Mouse (Mus musculus) C2C12 (cell line): ENCODE measurements around the gene Irf2bp2.

ENCODE experiments used
- CEBPB ChIP-seq: IDR thresholded peaks from one replicate; pipeline ENCODE4 v1.6.1; 2011; ENCODE audit warnings: low read depth, mild to moderate bottlenecking, control low read depth, moderate library complexity
- CTCF ChIP-seq: IDR thresholded peaks from one replicate; pipeline ENCODE4 v1.5.1; 2011; ENCODE audit not compliant: control insufficient read depth, insufficient read depth, insufficient read length
- FOSL1 ChIP-seq: IDR thresholded peaks from one replicate; pipeline ENCODE4 v1.8.0; 2011; ENCODE audit warnings: mild to moderate bottlenecking, low read length; ENCODE audit not compliant: poor library complexity, insufficient read depth, severe bottlenecking
- MAX ChIP-seq: IDR thresholded peaks from one replicate; pipeline ENCODE4 v1.6.1; 2011; ENCODE audit warnings: mild to moderate bottlenecking, control low read depth
- USF1 ChIP-seq: IDR thresholded peaks from one replicate; pipeline ENCODE4 v1.6.1; 2011; ENCODE audit warnings: low read depth, mild to moderate bottlenecking, control low read depth, moderate library complexity

DNA sequence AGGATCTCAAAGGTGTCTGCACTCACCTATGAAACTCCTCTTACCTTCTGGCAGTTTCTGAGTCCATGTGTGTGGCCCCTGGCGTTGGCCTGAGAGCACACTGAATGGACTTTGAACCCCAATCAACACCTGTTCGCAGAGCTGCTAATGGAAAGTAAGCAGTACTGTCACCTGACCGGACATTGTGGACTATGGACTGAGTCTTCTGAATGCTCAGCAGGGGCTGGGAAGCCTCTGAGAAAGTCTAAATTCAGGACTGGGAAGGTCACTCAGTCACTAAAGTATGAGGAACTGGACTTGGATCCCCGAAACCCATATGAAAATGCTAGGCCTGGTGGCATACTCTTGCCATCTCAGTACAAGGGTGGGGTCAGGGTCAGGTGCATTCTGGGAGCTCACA is 19.9 kb downstream of the Irf2bp2 start:
- TF ChIP-seq CTCF (no peak), USF1 (no peak), MAX (no peak), CEBPB (no peak), FOSL1 (no peak)
